Mouse (Mus musculus): ENCODE results near the gene Chst15.

Gene Chst15

GRCm38 (mm10) chr7:132317036-132317541 lies at the start of gene Chst15:
TSS of gene Chst15 (minus strand) at chr7:132317228.
- peak; percentile 86 for DNase-seq (ENCODE audit: inconsistent ontology term)

DNA sequence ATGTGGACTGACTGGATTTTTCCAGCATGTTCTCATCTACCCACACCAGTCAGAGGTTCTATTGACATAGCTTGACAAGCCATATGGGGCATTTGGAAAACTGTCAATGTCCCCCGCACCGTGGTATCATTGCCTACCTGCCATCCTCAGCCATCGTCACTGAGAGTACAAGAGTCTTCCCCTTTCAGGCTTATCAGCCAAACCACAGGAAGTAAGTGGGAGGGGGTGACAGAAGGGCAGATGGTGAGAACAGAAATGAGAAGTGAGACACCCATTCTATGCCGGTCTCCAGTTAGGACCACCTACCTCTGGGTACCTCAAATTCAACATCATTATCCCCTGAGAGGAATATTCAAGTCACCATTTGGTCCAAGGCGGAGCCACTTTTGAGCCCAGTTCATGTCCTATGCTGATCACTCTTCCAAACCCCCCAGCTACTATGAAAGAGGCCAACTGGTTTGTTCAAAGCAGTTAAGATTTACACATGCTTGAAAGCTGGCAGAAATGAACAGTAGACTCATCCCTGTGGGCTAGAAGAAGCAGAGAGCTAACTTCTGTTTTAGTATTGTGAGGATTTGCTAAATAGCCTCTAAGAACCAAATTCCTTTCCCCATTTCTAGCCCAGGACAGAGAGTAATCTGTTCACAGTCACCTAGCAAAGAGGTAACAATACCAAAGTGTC lies 48.8 kb upstream of the Chst15 start:
- DNase-seq (ENCODE audit: inconsistent ontology term): no peak

DNA sequence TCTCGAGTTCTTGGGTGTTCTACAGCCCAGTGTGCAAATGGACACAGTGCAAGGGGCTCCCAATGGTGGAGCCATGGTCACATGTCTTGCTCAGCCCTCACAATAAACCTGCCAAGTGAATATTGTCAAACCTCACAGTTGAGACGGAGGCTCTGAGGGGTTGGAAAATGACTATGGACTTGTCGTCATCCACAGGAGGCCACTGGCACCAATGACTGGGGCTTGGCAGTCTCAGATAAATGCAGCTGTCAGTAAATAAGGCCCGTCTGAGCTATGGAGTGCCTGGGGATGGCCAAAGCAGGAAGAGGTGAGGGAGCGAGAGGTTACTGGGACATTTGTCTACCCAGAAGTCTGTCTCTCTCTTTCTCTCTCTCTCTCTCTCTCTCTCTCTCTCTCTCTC lies 48.1 kb upstream of the Chst15 start:
- DNase-seq (ENCODE audit: inconsistent ontology term): no peak

DNA sequence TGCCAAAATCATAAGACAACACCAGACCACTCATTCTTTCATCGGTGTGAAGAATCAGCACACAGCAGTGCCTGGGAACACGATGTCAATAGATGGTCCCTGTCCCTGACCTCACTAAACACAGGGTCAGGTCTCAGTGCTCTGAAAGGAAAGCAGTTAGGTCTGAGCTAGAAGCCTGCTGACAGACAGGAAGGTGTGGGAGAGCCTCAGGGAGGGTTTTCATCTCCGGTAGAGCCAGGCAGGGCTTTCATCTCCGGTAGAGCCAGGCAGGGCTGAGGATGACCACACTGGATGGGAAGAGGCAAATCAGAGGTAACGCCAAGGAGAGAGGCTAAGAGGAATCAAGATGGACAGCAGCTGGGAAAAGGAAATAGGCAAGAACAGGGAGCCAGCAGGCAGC lies 47.5 kb upstream of the Chst15 start:
- no peak for DNase-seq (ENCODE audit: inconsistent ontology term)

GRCm38 (mm10) chr7:132360336-132360735 lies 43.3 kb upstream of the Chst15 start:
- no peak for DNase-seq (ENCODE audit: inconsistent ontology term)

GRCm38 (mm10) chr7:132358709-132359108 lies 41.7 kb upstream of the Chst15 start:
- peak; percentile 71 for DNase-seq (ENCODE audit: inconsistent ontology term)

- no peak for DNase-seq (ENCODE audit: inconsistent ontology term)
Measured at GRCm38 (mm10) chr7:132358250-132358649, 41.2 kb upstream of the Chst15 start.

DNA sequence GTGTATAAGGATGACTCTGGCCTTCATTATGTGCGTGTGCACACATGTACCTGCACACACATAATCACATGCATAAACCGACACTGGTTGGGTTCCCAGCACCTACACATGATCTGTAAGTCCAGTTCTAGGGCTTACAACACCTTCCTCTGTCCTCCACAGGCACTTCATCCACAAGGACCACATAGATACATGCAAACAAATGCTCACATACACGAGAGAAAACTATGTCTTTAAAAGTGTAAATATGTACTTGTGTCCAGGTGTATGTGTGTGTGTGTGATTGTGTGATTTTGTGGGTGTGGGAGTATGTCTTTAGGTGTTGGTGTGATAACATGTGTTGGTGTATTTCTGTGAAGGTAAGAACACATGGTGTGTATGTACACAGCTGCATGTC lies 40.8 kb upstream of the Chst15 start:
- DNase-seq (ENCODE audit: inconsistent ontology term): no peak

DNA sequence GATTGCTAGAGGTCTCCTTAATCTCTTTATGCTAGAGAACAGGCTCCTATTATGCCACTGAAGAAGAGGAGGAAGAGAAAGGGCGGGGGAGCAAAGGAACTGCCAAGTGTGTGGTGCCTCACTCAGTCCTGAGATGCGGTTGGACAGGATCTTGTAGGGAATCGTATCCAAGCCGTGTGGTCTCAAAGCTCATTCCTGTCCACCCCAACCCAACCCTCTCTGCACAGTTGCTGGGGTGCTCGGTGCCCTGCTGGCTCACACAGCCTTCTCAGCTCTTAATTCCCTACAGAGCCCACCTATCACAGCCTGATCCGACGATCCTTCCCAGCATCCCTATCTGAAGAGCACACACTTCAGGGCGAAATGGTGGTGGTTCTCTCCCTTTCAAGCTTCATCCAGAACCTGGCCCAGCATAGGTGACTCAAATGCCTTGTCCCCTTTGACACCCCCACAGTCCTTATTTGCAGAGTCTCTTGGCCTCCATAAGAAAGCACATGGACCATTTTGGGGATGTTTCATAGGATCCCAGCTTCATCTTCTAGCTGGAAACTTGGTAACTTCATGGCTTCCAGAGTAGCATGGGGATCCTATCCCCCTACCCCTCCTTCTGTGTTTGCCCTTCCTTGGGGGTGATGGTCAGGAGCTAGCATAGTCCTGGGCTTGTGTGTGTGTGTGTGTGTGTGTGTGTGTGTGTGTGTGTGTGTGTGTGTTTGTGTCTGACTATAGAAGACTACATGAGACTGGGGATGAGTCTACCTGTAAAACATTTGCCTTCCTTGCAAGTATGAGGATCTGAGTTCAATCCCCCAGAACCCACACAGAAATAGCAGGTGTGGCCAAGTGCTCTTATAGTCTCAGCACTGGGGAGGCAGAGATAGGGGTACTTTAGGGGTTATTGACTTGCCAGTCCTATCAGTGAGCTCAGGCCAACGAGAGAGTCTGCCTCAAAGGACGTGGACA lies 40.1 kb upstream of the Chst15 start:
- DNase-seq (ENCODE audit: inconsistent ontology term): no peak

GRCm38 (mm10) chr7:132356185-132356584 lies 39.2 kb upstream of the Chst15 start:
- no peak for DNase-seq (ENCODE audit: inconsistent ontology term)

DNA sequence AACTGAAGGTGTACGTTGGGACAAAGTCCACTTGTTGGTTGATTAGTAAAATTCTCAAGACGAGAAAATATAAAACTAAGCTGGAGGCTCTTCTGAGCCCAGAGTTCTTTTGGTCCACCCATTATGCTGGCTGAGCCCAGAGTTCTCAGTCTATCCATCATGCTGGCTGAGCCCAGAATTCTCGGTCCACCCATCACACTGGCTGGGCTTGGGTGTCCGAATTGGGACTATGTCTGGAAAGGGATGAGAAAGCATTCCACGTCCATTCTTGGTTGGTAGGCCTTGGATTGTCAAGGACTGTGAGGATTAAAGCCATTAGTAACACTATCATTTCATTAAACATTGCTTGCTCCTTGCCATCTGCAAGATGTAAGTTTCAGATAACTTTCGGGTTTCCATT lies 38.7 kb upstream of the Chst15 start:
- no peak for DNase-seq (ENCODE audit: inconsistent ontology term)

DNA sequence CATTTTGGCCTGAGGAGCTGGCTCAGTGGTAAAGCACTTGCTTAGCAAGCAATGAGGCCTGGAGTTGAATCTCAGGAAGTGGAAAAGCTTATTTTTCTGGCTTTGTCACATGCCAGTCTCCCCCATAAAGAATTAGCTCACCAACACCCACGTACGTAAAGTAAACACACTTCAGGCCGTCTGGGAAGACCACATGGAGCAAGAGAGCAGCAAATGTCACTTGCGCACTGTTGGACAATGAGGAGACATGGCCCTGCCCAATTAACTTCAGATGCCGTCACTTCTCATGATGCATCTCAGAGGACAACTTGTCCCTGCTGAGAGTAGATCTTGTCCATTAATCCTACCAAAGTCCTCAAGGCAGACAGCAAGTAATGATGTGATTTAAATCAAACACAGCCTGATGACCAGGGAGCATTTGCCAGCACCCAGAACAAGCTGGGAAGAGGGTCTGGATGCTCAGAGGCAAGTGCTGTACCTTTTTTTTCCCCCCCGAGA lies 32.1 kb upstream of the Chst15 start:
- DNase-seq (ENCODE audit: inconsistent ontology term): no peak

DNA sequence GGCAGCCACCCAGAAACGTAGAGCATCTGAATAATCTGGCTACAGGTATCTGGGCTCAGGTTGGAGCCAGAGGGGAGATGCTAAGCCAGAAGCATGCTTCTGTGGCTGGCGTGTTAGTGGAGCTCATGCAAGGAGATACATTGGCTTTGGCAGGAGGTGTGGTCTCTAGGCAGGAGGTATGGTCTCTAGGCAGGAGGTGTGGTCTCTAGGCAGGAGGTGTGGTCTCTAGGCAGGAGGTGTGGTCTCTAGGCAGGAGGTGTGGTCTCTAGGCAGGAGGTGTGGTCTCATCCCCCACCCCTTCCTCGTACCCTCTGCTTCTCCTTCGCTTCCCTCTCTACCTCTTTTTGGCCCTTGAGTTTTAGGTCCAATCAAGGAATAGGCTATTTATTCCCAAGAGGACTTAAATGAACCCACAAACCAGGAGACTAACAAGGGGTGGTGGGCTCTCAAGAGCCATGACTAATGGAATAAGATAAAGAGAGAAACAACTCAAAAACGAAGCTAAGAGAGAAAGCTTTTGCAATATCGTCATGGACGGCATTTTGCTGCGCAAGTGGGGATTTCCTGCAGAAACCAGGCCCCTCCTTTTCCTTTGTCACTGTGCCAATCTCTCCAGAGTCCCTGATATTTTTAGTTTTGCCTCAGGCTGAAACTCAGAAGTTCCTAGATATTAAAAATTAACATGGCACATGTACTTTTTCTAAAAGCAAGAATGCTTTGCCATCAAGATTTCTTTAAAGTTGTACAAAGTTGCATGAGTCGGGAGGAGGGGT lies 30.4 kb upstream of the Chst15 start:
- no peak for DNase-seq (ENCODE audit: inconsistent ontology term)

DNA sequence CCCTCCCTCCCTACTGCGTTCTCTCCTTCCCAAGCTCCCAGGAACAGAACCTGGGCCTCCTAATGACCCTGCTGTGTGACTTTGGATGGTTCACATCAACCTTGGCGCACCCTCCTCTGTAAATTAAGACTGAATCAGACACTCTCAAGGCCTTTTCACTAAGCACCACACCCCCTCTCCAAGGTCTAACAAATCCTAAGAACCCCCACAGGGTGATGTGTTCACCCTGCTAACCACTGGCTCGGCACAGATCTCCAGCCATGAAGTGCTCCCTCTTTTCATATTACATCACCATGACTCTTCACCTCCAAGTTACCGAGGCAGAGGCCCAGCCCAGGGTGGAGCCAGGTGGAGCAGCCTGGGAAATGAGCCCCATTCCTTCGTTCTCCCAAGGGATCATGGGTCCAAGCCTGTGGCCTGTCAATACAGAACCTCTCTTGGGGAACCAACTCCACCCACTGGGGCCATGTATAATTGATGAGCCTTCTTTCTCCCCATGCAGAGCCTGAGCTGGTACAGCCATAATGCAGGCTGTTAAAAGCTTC lies 28.6 kb upstream of the Chst15 start:
- no peak for DNase-seq (ENCODE audit: inconsistent ontology term)

DNA sequence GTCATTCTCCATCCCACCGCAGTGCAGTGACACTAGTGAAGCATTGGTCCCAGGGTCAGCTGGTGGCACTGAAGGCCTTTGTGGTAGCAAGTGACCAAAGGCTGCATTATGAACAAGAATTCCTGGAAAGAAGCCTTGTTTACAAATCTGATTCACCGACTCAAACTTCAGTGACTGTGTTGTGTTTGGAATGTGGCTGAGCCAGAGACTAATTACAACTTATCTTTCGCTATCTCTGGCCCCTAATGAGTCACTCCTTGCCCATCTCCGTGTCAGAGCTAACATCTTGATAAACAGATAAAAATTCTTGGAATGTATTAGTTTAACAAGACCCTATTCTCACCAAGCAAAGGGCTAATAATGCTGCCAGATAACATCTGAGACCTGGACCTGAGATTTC lies 27.6 kb upstream of the Chst15 start:
- peak; percentile 92 for DNase-seq (ENCODE audit: inconsistent ontology term)

GRCm38 (mm10) chr7:132343900-132344299 lies 26.9 kb upstream of the Chst15 start:
- no peak for DNase-seq (ENCODE audit: inconsistent ontology term)

- DNase-seq (ENCODE audit: inconsistent ontology term): no peak
Measured at GRCm38 (mm10) chr7:132343146-132343545, 26.1 kb upstream of the Chst15 start.

DNA sequence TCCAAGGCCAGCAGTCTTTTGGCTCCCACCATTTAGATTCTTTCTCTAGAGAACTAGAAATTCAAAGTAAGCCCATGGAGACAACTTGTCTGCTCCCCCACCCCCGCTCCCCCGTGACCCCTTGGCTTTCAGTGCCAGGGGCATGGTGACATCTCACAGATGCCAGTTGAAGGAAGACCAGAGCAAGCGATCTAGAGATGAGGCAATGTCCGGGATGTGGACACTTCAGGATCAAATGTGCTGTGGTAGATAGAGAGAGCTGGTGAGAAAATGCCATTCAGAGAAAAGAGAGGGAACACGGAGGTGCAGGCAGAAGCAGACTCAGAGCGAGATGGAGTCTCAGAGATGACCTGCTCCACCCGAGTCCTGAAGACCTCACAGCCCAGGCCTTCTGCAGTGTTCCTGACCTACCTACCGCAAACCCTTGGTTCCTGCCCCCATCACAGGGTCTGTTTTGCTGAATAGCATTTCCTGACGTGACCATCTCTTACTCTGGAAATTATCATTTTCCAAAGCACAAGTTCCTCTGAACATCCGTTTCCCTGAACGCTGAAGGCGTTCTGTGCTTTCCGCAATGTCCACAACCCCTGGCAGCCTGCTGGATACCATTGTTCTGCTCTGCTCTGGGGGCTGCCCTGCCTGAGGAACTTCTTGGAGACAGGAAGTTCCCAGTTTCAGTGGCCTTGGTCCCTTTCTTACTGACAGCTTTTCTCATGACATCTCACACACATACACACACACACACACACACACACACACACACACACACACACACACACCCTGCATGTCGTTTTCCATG lies 22.2 kb upstream of the Chst15 start:
- no peak for DNase-seq (ENCODE audit: inconsistent ontology term)

DNA sequence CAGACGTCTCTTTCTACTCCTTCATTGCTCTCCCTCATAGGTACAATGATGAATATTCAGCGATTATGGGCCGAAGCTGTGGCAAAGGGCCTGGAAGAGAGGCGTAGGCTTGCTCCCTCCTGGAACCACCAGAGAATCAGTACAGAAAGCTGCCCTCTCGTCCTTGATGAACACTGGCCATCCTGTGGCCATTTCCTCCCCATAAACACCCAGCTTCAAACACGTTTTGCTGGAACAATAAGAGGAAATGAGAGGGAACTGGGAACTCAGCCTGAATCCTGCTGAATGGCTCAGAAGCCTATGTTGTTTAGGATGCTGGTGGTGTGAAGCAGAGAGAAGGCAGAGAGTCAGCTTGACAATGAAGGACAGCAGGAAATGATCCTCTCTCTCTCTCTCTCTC lies 21.3 kb upstream of the Chst15 start:
- DNase-seq (ENCODE audit: inconsistent ontology term): no peak

DNA sequence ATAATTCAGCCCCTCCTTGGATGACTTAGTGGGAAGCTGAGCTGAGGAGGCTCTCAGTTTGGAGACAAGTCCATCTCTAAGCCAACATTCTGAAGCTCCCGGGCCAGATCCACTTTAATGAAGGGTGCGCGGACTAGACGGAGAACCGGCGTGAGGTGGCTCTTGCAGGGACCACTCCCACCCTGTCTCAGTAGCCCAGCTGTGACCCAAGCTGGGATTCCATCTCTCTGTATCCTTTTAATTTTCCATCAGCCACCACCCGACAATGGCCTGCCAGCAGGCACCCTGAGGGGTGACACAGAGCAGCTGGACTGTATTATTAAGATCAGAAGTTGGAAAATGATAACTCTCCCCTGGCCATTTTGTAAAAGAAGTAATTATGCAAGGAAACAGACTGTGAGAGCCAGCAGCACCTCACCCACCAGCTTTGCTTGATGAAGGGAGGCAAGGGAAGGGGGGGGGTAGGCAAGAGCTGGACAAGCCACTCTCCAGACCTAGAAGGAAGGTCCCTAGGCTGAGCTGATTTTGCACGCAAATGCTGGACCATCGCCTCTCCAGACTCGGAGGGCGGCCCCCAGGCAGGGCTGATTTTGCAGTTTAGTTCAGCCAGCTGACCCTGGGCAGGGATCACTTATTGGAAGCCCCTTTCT lies 20.4 kb upstream of the Chst15 start:
- no peak for DNase-seq (ENCODE audit: inconsistent ontology term)
